Mouse (Mus musculus) thymus, postnatal 36 days (tissue): ENCODE data around the gene Abca7.
A peak's percentile ranks its signal among the peaks of the same experiment; 100 is the strongest.

Source experiments
- DNase-seq, 2 experiments: peaks; one replicate each; pipeline ENCODE4 v3.0.0; 2022; ENCODE audit warnings: mixed read lengths in 2 of 2

Abca7 gene

GRCm38 (mm10) chr10:79996272-79997033, at the start of gene Abca7:
Abca7 (plus strand) TSS chr10:79996494.
- DNase-seq = peak; percentile 97 to 99

- no peak for DNase-seq
These were observed 49.5 kb upstream of the Abca7 start for GRCm38 (mm10) chr10:79946752-79947322.

- DNase-seq = no peak
These were observed 48.8 kb upstream of the Abca7 start for GRCm38 (mm10) chr10:79947502-79947901.

GRCm38 (mm10) chr10:79949873-79950272, 46.4 kb upstream of the Abca7 start:
- DNase-seq = no peak

GRCm38 (mm10) chr10:79950661-79951060, 45.6 kb upstream of the Abca7 start:
- DNase-seq = no peak

- DNase-seq = peak; percentile 54 to 57
These were observed 42.3 kb upstream of the Abca7 start for GRCm38 (mm10) chr10:79953946-79954345.

- DNase-seq = no peak
These were observed 40.6 kb upstream of the Abca7 start for GRCm38 (mm10) chr10:79955691-79956090.

- DNase-seq = no peak
These were observed 39.6 kb upstream of the Abca7 start for GRCm38 (mm10) chr10:79956643-79957154.

GRCm38 (mm10) chr10:79958140-79958816, 38.0 kb upstream of the Abca7 start:
- DNase-seq = peak; percentile 85 to 88

- DNase-seq = peak in 1 of 2 experiments; percentile 23
These were observed 36.9 kb upstream of the Abca7 start for GRCm38 (mm10) chr10:79959412-79959811.

GRCm38 (mm10) chr10:79959847-79960601, 36.3 kb upstream of the Abca7 start, which contains the start of gene Wdr18:
Wdr18 (plus strand) TSS chr10:79960152.
- DNase-seq = peak; percentile 99 to 100

- DNase-seq = no peak
These were observed 35.5 kb upstream of the Abca7 start for GRCm38 (mm10) chr10:79960671-79961294.

- DNase-seq = no peak
These were observed 31.6 kb upstream of the Abca7 start for GRCm38 (mm10) chr10:79964727-79965126.

GRCm38 (mm10) chr10:79965325-79965724, 31.0 kb upstream of the Abca7 start:
- DNase-seq = no peak

- DNase-seq = no peak
These were observed 29.4 kb upstream of the Abca7 start for GRCm38 (mm10) chr10:79966886-79967400.

GRCm38 (mm10) chr10:79968181-79968580, 28.1 kb upstream of the Abca7 start:
- no peak for DNase-seq

GRCm38 (mm10) chr10:79969124-79969568, 27.1 kb upstream of the Abca7 start:
- no peak for DNase-seq

GRCm38 (mm10) chr10:79970415-79971182, 25.7 kb upstream of the Abca7 start, which contains the start of gene Grin3b:
Grin3b (plus strand) TSS chr10:79970715.
- DNase-seq = no peak

- DNase-seq = no peak
These were observed 25.2 kb upstream of the Abca7 start for GRCm38 (mm10) chr10:79971183-79971497.

- DNase-seq = no peak
These were observed 23.5 kb upstream of the Abca7 start for GRCm38 (mm10) chr10:79972831-79973230.

GRCm38 (mm10) chr10:79974087-79974486, 22.2 kb upstream of the Abca7 start:
- DNase-seq = no peak
